Mouse (Mus musculus) T-helper 1 cell (primary cell): ENCODE measurements around the gene Ap3m1.

ENCODE experiments used
- in situ Hi-C: fragments of 300-600 bp; cut with MboI, MseI; formaldehyde crosslinking; loops from one replicate; pipeline ENCODE4 v1.15.1; 2025; ENCODE audit warnings: high pct_unique_total_duplicates

Gene Ap3m1

GRCm38 (mm10) chr14:21073981-21074380 is 21.7 kb upstream of the Ap3m1 start:
- in situ Hi-C loops = no loop called here

- in situ Hi-C loops = no loop called here
Measured at GRCm38 (mm10) chr14:21069594-21069993, 17.3 kb upstream of the Ap3m1 start.

GRCm38 (mm10) chr14:21065490-21066162 is 13.3 kb upstream of the Ap3m1 start:
- in situ Hi-C loops = no loop called here

GRCm38 (mm10) chr14:21064321-21064720 is 12.0 kb upstream of the Ap3m1 start:
- in situ Hi-C loops = no loop called here

- in situ Hi-C loops = no loop called here
Measured at GRCm38 (mm10) chr14:21062766-21063513, 10.6 kb upstream of the Ap3m1 start.

- in situ Hi-C loops = no loop called here
Measured at GRCm38 (mm10) chr14:21058972-21059371, 6.7 kb upstream of the Ap3m1 start.

GRCm38 (mm10) chr14:21053586-21053985 is 1.3 kb upstream of the Ap3m1 start:
- in situ Hi-C loops = loop anchor here (5.0 kb wide), 1 partner anchor 59 kb away; no protein-coding TSS in a partner anchor

GRCm38 (mm10) chr14:21053151-21053550 is 843 bp upstream of the Ap3m1 start:
- in situ Hi-C loops = loop anchor here (5.0 kb wide), 1 partner anchor 59 kb away; no protein-coding TSS in a partner anchor

- in situ Hi-C loops = loop anchor here (5.0 kb wide), 1 partner anchor 60 kb away; no protein-coding TSS in a partner anchor
Measured at GRCm38 (mm10) chr14:21052781-21053130, 448 bp upstream of the Ap3m1 start.

GRCm38 (mm10) chr14:21051380-21052111 is 762 bp downstream of the Ap3m1 start:
- in situ Hi-C loops = loop anchor here (5.0 kb wide), 1 partner anchor 61 kb away; no protein-coding TSS in a partner anchor

GRCm38 (mm10) chr14:21050734-21051133 is 1.6 kb downstream of the Ap3m1 start:
- in situ Hi-C loops = loop anchor here (5.0 kb wide), 1 partner anchor 62 kb away; no protein-coding TSS in a partner anchor

GRCm38 (mm10) chr14:21048879-21049278 is 3.4 kb downstream of the Ap3m1 start:
- in situ Hi-C loops = no loop called here

GRCm38 (mm10) chr14:21047840-21048239 is 4.5 kb downstream of the Ap3m1 start:
- in situ Hi-C loops = no loop called here

GRCm38 (mm10) chr14:21039623-21040022 is 12.7 kb downstream of the Ap3m1 start:
- in situ Hi-C loops = no loop called here

- in situ Hi-C loops = no loop called here
Measured at GRCm38 (mm10) chr14:21039077-21039476, 13.2 kb downstream of the Ap3m1 start.

GRCm38 (mm10) chr14:21034791-21035190 is 17.5 kb downstream of the Ap3m1 start:
- in situ Hi-C loops = no loop called here

GRCm38 (mm10) chr14:21034271-21034670 is 18.0 kb downstream of the Ap3m1 start:
- in situ Hi-C loops = no loop called here

GRCm38 (mm10) chr14:21031783-21032511 is 20.4 kb downstream of the Ap3m1 start:
- in situ Hi-C loops = no loop called here

GRCm38 (mm10) chr14:21029025-21029659 is 23.2 kb downstream of the Ap3m1 start:
- in situ Hi-C loops = no loop called here

GRCm38 (mm10) chr14:21027542-21027941 is 24.8 kb downstream of the Ap3m1 start:
- in situ Hi-C loops = no loop called here

- in situ Hi-C loops = no loop called here
Measured at GRCm38 (mm10) chr14:21020435-21020834, 31.9 kb downstream of the Ap3m1 start.
